Mouse (Mus musculus): ENCODE data around the gene P2ry14.
A peak's percentile ranks its signal among the peaks of the same experiment; 100 is the strongest.
"Not testable (repeated sequence)": the region's sequence is repeated elsewhere in the genome, so short reads cannot be mapped to it uniquely, and the experiment has no call there.

P2ry14 gene

DNA sequence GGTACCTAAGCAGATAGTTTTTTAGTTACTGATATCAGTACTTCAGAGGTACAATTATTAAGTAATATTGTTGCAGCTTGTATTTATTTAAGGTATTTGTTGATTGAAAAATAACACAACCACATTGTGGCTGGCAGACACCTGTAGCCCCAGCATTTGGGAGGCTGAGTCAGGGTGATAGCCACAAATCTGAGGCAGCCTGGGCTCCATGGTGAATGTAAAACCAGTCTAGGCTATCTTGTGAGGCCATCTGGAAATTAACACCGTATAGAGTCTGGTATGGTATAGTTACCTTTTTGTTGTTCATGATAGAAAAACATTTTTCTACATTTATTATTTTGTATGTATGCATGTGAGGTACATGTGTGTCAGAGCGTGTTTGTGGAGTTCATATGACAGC, 51.3 kb downstream of the P2ry14 start:
- DNase-seq = no peak

DNA sequence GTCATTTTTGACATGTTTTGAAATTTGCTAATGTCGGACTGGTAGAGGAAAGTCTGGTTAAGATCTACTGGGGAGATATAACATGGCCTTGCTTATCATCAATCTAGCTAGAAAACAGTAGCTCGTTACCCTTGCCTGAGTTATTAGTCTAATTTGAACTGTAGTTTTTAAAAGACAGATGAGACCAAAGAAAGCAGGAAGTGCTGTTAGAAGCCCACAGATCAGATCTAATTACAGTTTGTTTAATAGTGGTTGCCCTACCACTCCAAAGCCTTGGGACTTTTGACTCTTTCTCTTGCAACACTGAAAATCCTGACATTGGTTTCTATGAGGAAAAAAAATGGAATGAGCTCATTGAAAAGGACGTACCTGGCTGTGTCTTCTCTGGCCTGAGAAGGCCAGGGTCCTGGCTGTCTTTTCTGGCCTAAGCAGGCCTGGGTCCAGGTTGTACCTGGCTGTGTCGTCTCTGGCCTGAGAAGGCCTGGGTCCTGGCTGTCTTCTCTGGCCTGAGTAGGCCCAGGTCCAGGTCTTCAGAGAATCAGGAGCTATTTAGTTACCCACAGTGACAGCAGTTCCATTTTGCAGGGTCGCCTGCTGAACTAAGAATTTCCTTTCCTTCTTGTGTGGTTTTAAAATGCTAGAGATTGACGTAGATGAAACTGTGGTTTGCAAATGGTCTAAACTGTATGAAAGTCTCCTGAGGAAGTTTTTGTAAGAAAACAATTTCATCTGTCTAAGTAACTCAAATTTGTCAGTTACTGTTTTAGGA, 52.0 kb downstream of the P2ry14 start, which contains the start of gene Gpr171:
Gpr171 (minus strand) TSS at position 604 of the 769 bp plus-strand sequence.
- peak; percentile 41 for DNase-seq

DNA sequence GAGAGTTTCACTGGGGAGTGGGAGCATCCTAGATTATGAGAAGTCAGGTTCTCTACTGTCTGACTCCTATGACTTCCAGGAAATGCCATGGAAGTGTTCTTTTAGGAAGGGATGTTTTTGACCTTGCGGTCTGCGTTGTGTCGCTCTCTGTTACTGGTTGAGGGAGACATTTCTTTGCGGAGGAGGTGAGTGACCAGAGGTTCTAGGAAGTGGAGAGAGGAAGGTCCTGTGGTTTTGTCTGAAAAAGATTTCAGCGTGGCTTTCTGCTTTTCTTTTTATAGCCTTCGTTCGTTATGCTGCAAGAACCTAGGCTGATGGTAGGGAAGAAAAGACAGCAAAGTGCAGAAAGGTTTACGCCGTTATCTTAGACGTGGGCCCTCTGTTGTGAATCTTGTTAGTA, 54.9 kb downstream of the P2ry14 start:
- no peak for DNase-seq

- no peak for DNase-seq
Measured at GRCm38 (mm10) chr3:59097421-59097820, 56.0 kb downstream of the P2ry14 start.

- DNase-seq = no peak
Measured at GRCm38 (mm10) chr3:59092702-59093101, 60.7 kb downstream of the P2ry14 start.

- peak; percentile 74 for DNase-seq
Measured at GRCm38 (mm10) chr3:59080919-59081318, 72.5 kb downstream of the P2ry14 start.

DNA sequence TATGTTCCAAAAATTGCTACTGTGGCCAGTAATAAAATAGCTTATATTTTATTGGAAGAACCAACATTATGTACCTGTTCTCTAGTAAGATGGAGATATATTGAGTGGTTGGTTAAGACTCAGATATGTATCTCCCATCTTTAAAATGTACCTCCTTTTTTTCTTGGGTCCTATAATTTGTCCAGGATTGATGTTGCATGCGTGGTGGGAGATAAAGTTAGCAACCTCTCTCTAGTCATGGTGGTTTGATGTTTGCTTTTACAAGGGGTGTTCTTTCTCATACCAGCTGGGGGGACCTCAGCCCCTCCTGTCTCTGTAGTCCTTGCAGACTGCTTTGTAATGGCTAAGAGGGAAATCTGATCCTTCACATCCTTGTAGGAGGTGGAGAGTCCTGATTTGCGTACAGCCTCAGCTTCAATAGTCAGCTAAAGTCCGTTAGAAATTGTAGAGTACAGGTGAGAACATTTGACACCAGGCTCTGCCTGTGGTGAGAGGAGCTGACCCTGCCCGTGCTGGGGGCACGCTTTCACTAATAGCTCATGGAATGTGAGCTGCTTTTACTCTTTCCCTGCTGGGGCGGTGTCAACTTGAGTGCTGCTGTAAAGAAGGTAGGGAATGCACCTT, 73.0 kb downstream of the P2ry14 start:
- no peak for DNase-seq

DNA sequence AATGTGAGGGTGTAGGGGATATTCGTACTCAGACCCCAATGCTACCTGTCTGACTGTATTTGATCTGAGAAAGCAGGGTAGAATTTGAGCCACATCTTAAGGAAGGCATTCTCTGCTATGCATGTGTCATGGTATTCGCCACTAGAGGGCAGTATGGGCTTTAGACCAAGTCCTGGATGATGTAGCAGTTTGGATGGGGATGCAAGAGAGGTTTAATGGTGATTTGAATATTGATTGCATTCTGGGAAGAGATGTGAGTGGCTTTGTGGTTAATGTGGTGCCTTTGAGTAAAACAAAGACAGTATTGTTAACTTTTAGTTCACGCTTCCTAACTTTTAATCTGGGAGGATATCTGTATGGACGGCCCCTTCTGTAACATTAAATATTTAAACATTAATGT, 74.1 kb downstream of the P2ry14 start:
- peak; percentile 75 for DNase-seq

GRCm38 (mm10) chr3:59078585-59078984, 74.8 kb downstream of the P2ry14 start:
- DNase-seq = no peak

DNA sequence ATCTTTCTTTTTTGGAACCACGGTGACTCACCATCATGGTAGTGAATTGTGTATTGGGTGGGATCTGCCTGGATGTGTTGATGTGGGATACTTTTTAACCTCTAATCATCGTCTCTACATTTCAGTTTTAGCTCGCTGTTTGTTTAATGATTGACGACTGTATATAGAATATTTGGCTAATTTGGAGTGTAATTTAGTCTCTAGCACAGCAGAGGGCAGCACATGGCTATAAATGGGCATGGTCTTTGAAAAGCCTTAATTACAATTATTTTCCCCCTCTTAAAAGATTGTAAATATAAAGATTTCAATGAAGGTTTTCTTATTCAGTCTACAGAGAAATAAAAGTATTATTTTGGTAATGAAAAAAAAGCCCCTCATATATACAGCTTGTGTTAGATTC, 76.1 kb downstream of the P2ry14 start:
- DNase-seq = peak; percentile 35

DNA sequence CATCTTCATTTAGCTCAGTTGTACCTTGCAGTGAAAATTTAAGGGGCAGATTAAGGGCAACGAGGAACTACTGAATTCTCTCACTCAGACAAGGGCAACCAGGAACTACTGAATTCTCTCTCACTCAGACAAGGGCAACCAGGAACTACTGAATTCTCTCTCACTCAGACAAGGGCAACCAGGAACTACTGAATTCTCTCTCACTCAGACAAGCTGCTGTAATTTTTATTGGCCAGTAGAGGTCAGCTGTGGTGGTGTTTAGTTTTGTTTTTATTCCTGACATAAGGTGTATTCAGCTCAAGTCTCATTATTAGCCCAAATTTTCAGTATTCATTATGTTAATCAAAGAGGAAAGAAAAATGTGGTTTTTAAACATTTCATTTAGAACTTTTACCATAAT, 84.3 kb downstream of the P2ry14 start:
- DNase-seq = not testable (repeated sequence)

DNA sequence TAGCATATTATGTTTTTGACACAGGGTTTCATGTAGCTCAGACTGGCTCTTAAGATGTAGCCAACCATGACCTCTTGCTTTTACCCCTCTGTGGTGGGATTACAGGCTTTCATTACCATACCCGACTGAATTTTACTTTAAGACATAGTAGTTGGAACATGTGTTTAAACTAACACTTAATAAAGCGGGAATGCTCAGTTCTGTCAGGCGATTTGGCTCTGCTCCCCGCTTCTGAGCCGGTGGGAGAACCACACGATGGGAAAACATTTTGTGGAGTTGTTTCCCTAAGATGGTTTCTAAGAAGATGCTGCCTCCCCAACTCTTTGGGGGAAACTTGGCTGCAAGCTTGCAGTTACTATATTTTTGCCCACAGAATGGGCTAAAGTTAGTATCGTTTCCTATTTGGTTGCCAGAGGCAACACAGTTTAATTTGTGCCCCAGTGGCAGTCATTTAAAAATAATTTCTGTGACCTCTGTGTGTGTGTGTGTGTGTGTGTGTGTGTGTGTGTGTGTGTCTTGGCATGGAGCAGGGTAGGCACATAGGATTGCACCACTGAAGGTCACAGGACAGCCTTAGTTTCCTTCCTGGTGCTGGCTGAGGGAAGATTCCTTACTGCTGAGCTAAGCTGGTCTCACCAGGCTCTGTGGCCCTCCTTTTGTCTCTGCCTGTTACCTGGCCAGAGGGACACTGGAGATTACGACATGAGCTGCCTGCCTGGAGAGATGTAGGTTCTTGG, 86.7 kb downstream of the P2ry14 start:
- DNase-seq = no peak

- no peak for DNase-seq
Measured at GRCm38 (mm10) chr3:59065937-59066336, 87.5 kb downstream of the P2ry14 start.

All from thymus, postnatal 4 days (tissue).